Comparison of ENCODE assay signal across 9 mouse cellular contexts in genomic region chr6:14504171-14504570, GRCm38 (mm10).
A peak's percentile ranks its signal among the peaks of the same experiment; 100 is the strongest.
DNase-seq lines count a peak whose midpoint lies in the region; ATAC-seq and TF ChIP-seq lines count a peak whose summit lies in the region.
"Had no signal": no experiment of that assay in that cellular context is flagged by ENCODE, and none has a peak within 500 bp of the region (broad histone marks: within the 10 kb centered on the region; RNA-seq: fewer than 3 reads in every experiment).

No protein-coding gene starts in this region.

- no peaks in the 10 kb centered on the region for H3K27me3 ChIP-seq in lung, embryonic 14.5 days (ENCODE audit: insufficient read depth, low read length)
- H3K27me3 ChIP-seq: embryonic facial prominence, embryonic 12.5 days; liver, embryonic 15.5 days had no signal

- no peaks in the 10 kb centered on the region for H3K4me1 ChIP-seq in lung, embryonic 14.5 days (ENCODE audit: insufficient read depth)
- H3K4me1 ChIP-seq: embryonic facial prominence, embryonic 12.5 days; liver, embryonic 15.5 days had no signal

- DNase-seq in lung, embryonic 14.5 days, result peak; percentile 85
- DNase-seq in lung, adult 18-20 months, result no peak
- peak; percentile 10 to 37 for DNase-seq in adrenal gland, postnatal 36 days
- DNase-seq in fibroblast of lung, adult 2 months (ENCODE audit: low read depth), result peak; percentile 49
- DNase-seq in kidney, postnatal 36 days, result peak; percentile 8 to 51
- no peak for DNase-seq in spleen, adult 18-20 months

- peak; percentile 75 for TF ChIP-seq CTCF in lung, embryonic 14.5 days (IDR thresholded peaks at IDR 0.05; ENCODE audit: low read depth)

- no peak overlapping the region for H3K27ac ChIP-seq in lung, embryonic 14.5 days (ENCODE audit: low read depth)
- H3K27ac ChIP-seq: embryonic facial prominence, embryonic 12.5 days; liver, embryonic 15.5 days had no signal

- no peaks in the 10 kb centered on the region for H3K9me3 ChIP-seq in lung, embryonic 14.5 days (ENCODE audit: low read depth, low read length)
- H3K9me3 ChIP-seq: embryonic facial prominence, embryonic 12.5 days; liver, embryonic 15.5 days had no signal

- H3K4me2 ChIP-seq in lung, embryonic 14.5 days, result no peak overlapping the region
- H3K4me2 ChIP-seq: embryonic facial prominence, embryonic 12.5 days; liver, embryonic 15.5 days had no signal

- H3K36me3 ChIP-seq in lung, embryonic 14.5 days (ENCODE audit: insufficient read depth), result no peaks in the 10 kb centered on the region
- H3K36me3 ChIP-seq: embryonic facial prominence, embryonic 12.5 days; liver, embryonic 15.5 days had no signal

- WGBS in lung, embryonic 14.5 days, result 35% methylated on average over 1 of the region's 1 CpGs

- H3K9ac ChIP-seq in lung, embryonic 14.5 days, result no peak overlapping the region
- H3K9ac ChIP-seq: embryonic facial prominence, embryonic 12.5 days; liver, embryonic 15.5 days had no signal

- ATAC-seq in lung, embryonic 14.5 days (ENCODE audit: insufficient read depth), result peak; percentile 56; the same call in 1 of the 2 replicates
- peak; percentile 81 for ATAC-seq in megakaryocyte progenitor cell, adult 5-6 weeks (replicated peaks; ENCODE audit: poor library complexity)

- H3K4me3 ChIP-seq in lung, embryonic 14.5 days (ENCODE audit: low read depth, low read length), result no peak overlapping the region
- H3K4me3 ChIP-seq: embryonic facial prominence, embryonic 12.5 days; liver, embryonic 15.5 days had no signal

Comparison
In these comparisons a context has a peak if more than half of its experiments do, and no peak if none do; other contexts are left out.
1. DNase-seq: peak in lung, embryonic 14.5 days (single experiment), adrenal gland, postnatal 36 days (2 of 2), fibroblast of lung, adult 2 months (single experiment) and kidney, postnatal 36 days (2 of 2); none in lung, adult 18-20 months (0 of 2) and spleen, adult 18-20 months (0 of 2).